Mouse (Mus musculus) T-helper 1 cell (primary cell): ENCODE measurements around the gene Relch.
"Not testable (repeated sequence)": the region's sequence is repeated elsewhere in the genome, so short reads cannot be mapped to it uniquely, and the experiment has no call there.

Experiments
- in situ Hi-C: fragments of 300-600 bp; cut with MboI, MseI; formaldehyde crosslinking; loops from one replicate; pipeline ENCODE4 v1.15.1; 2025; ENCODE audit warnings: high pct_unique_total_duplicates

The Relch gene

DNA sequence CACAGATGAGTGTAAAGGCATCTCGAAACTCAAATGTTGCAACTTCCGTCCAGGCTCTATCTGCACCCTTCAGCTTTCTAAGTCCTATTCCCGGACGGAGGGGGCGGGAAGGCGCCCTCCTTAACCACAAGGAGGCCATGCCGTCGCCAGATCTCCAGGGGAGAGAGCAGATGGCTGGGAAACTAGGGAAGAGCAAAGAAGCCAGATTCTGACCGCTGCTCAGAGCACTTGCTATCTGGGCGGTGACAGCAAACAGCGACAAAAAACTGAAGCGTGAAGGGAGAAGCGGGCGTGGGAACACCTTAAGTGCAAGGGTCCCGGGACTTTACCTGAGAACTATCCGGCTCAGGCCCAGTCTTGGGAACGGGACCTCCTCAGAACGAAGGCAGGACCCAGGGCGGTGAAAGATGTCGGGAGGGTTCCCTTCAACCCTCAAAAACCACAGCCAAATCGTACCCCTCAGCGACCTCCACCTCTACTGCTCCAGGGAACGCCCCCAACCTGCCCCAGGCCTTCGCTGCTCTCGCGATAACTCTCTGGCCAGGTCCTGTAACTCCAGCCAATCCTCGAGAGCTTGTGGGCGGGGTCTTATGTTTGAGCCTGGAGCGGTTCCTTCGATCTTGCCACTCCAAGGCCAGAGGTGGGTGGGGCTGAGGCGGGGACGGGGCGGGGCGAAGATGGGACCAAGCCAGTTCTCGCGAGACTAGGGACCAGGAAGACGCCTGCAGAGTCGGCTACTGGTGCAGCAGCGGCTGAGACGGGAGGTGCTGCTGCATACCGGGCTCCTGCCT lies at the start of gene Relch, which contains the start of gene Pign:
Gene Relch (plus strand): TSS at position 691 of the 791 bp plus-strand sequence.
Gene Pign (minus strand): TSS at position 507 of the 791 bp plus-strand sequence.
- in situ Hi-C loops = loop anchor here (5.0 kb wide), 1 partner anchor 44 kb away; no protein-coding TSS in a partner anchor

DNA sequence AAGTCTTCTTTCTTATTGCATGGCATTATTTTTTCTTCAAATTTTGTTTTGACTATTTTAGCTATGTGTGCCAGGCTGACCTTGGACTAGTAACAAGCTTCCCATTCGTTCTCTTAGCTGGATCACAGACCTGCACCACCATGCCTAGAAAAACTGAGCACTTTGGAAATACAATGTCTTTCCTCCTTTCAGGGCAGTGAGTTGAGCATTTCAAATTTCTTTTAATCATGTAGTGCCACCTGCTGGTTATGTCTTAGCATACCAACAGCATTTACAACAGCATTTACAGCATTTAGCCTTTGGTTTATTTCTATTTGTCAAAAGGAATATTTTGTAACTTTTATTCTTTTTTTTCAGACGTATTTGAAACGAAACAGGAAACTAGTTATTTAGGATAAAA lies 33.2 kb upstream of the Relch start:
- in situ Hi-C loops = loop anchor here (5.0 to 10.0 kb wide), 2 partner anchors 266 to 638 kb away; no protein-coding TSS in a partner anchor

DNA sequence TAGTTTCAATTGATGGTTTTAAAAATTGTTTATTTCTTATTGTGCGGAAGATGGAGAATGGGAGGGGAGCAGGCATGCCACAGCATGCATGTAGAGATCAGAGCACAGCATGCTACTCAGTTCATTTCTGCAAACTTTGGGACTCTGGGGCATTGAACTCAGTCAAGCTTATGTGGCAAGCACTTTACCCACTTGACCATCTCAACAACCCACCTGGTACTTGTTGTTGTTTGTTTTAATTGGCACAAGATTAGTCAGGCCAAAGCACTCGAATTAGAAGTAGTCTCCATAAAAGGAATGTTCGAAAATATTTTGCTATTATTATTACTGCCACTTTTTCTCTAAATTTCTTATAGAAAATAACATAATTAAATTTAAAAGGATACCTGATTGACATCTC lies 19.6 kb upstream of the Relch start:
- in situ Hi-C loops = no loop called here

DNA sequence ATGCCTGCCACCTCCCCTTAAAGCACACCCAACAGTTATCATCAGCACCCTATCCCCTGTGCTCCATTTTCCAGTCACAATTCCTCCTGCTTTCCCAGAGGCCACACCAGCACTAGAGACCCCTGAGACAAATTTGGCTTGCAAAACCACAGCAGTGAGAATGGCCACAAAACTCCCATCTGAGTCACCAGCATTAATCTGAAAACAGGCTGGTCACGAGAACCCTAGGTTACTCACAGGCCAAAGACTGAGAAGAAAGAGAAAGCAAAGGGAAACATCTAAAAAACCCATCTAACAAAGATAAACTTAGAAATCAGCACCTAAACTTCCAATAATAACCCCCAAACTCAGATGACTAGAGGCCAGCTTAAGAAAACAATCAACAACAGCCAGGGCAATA lies 13.0 kb upstream of the Relch start:
- in situ Hi-C loops = no loop called here

DNA sequence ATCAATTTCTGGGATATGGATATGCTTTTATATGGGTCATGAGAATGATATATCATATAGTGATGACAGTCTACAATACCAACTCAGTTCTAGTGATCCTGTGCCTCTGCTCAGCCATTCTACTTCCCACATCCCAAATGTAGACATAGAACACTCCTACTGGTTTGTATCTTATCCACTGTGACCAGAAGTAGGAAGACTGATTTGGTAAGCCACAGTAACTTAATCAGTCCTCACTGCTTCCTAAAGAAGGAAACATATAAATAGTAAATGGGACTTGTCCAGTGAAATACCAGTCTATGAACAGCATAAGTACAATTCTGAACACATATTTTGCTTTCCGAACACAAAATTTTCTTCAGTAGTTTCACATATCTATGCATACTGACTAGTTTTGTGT lies 9.7 kb upstream of the Relch start:
- in situ Hi-C loops = no loop called here

DNA sequence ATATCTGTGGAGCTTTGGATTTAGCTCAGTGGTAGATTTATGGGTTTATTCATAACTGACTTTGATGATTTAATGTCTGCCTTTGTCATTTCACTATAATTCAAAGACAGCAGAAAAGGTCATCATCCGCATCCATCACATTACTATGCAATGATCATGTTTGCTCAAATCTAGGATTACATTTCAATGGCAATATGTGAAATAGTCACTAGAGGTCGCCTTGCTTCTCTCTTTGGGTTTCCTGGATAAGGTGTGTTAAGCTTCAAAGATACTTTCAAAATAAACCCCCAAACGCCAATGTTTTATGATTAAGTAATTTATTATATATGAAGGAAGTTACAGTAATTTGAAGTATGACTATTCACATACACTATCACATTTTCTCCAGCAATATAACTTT lies 3.6 kb upstream of the Relch start:
- in situ Hi-C loops = loop anchor here (5.0 kb wide), 1 partner anchor 47 kb away; no protein-coding TSS in a partner anchor

DNA sequence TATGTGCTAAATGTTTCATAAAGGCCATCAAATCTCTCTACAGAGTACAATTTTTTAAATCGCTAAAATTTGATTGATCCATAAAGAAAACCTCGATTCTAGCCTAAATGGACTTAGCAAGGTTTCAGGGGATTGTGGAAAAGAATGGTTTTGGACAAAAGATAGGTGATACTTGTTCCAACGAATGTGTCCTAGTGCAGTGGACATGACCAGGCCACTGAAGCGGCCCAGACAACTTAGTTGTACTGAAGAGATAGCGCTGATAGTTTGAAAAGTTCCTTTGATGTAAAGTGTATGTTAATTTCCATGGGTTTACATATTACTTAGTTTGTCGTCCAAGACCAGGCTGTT lies 866 bp upstream of the Relch start:
- in situ Hi-C loops = loop anchor here (5.0 kb wide), 1 partner anchor 45 kb away; no protein-coding TSS in a partner anchor

DNA sequence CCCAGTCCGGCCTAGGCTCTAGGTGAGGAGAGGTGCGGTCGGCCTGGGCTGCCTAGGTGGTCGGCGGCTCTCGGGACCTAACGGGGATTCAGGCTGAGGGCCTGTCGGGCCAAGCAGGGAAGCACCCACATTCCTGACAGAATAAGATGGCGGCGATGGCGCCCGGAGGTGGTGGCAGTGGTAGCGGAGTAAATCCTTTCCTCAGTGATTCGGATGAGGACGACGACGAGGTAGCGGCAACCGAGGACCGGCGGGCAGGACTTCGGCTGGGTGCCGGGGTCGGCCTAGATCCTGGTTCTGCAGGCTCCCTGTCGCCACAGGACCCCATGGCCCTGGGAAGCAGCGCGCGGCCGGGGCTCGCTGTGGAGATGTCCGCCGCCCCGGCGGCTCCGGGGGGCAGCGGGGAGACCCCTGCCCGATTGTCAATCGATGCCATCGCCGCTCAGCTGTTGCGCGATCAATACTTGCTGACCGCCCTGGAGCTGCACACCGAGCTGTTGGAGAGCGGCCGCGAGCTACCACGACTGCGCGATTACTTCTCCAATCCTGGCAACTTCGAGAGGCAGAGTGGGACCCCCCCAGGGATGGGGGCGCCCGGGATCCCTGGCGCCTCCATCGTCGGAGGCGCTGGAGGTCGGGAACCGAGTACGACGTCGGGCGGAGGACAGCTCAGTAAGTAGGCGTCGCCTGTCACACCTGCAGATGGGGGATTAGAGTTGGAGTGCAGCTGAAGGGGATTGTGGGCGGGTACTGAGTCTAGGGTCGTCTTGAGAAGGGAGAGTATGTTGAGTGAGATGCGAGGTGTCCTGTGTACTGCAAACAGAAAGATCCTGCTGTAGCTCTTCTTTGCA lies 526 bp downstream of the Relch start:
- in situ Hi-C loops = loop anchor here (5.0 kb wide), 1 partner anchor 43 kb away; no protein-coding TSS in a partner anchor

DNA sequence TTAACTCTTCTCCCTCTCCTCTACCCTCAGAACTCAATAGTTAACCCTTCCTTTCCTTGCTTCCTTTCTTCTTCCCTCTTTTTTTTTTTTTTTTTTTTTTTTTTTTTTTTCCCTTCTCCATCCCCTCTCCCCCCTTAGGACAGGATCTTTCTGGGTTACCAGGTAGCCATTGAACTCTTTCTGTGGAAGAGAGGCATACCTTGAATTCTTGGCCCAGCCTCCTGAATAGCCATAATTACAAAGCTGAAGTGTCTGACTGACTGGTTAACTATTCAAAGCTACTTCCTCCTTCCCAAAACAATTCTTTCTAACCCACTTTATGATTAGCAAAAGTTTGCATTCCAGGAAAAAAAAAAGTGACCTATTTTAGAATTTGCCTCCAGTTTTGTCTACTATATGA lies 6.0 kb downstream of the Relch start:
- in situ Hi-C loops = no loop called here

DNA sequence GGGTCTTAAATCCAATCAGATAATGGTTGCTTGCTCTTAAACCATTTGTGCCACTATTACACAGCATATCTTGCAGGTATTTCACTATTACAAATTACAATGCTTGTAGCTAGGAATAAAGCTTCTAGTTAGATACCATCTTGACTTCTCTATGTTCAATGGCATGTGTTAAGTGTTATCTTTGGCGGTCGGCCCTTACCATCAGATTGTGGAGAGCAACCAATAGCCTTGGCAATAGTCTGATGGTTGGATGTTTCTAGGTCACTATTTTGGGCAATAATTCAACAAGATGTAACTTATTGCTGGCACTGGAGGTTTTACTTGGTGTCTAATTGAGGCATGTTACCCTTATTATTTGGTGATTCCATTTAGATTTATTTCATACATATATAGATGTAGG lies 11.1 kb downstream of the Relch start:
- in situ Hi-C loops = no loop called here

DNA sequence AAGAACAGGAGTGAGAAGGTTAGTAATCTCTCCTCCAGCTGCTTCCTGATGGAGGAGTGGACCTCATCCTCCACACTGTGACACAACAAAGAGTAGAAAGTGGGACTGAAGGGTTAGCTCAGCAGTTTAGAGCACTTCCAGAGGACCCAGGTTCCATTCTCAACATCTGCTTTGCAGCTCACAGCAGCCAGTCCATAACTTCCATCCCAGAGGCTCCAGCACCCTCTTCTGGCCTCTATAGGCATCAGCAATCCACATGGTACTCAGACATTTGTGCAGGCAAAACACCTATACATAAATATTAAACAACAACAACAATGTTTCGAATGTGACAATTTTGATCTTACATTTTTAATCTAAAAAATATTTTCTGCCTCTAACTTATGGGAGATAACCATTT lies 16.9 kb downstream of the Relch start:
- in situ Hi-C loops = no loop called here

DNA sequence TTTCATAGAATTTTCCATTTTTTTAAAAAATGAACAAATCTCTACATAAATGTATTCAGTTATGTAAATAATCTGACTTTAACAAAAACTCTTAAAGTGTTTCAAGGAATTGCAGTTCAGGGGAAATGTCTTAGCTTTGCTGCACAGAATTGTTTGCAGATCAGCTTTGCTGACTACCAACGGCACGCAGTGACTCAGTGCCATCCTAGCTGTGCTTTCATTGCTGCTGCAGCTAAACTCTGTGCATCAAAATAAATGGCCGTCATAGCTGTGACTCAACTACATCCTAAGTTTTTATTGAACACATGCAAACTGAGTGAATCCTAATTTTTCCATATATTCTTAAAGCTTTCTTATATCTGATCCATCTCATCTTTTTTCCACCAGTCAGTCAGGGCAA lies 21.8 kb downstream of the Relch start:
- in situ Hi-C loops = no loop called here

DNA sequence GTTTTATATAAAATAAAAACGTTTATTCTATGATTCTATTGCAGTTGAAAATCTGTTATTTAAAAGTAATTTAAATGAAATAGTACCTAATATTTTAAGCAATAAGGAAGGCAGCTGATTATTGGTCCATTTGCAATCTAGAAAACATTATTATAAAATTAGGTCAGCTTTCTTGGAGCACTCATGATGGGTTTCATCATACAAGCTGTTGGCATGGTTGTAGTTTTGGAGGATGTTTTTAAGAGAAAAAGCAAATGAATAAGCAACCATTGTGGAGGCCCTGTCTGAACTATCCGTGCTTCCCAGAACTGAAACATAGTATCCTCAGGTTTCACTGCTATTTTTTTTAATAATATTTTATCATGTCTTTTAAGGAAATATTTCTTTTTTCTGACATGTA lies 31.9 kb downstream of the Relch start:
- in situ Hi-C loops = no loop called here

DNA sequence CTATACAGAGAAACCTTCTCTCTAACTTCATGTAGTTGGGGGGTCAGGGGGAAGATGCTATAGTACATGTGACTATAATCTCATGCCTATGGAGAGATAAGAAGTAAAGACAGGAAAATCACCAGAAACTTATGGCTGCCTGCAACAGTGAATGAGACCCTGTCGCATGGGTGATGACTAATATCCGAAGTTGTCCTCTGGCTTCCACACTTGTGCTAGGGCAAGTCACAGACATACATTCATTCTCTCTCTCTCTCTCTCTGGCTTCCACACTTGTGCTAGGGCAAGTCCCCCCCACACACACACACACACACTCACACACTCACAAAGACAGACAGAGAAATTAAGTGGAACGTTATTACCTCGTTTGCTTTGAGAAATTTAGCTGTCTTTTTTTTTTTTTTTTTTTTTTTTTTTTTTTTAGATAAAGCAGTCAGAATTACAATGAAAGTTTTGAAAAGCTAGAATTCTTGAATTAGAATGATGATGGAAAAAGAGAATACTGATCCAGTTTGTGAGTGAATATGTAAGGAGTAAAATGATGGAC lies 37.4 kb downstream of the Relch start:
- in situ Hi-C loops = no loop called here

DNA sequence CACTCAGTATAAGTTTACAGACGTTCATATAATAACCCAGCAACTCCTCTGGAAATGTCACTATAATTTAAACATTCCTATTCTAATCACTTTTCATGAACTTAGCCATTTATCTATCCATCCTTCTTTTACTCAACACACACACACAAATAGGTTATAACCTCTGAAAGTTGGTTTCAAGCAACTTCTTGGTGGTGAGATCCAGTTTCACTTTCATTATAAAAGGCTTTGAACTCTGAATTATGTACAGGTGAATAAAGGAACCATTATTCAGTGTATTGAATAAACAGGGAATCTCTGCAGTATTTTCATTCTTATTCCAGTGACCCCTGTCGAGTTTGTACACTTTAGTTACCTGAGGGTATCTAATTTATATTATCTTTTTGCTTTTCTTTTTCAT lies 45.8 kb downstream of the Relch start:
- in situ Hi-C loops = loop anchor here (5.0 kb wide), 1 partner anchor 47 kb away; the partner anchor contains the start of genes Pign and Relch

DNA sequence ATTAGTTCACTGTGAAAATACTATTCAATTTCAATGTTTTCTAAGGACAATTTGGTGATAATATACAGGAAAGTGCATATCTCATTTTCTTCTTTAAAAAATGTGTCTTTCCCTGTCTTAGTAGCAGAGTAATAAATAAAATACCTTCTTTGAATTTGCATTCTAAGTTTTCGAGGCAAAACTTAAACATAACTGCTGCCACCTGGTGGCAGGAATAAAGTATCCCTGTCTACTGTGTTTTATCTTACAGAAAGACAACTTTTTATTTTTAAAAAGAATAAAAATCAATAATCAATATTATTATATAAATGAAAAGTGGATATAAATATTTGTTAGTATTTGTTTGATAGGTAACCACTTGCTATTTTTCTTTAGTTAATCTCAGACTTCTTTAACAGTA lies 47.6 kb downstream of the Relch start:
- in situ Hi-C loops = no loop called here

DNA sequence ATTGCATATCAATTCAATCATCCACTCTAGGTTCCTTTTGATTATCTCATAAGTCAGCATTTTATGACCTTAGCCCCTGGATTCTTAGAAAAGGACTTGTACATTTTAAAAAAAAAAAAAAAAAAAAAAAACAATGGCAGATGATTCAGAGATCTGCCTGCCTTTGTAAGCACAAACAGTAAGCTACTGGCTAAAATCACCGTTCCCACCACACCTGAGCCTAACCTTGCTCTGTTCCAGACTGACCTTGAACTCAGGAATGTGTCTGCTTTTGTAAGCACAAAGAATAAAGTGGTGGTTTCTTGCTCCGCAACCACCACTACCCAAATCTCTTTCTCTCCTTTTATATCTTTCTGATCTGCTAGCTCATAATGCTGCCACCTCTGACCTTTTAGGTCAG lies 49.2 kb downstream of the Relch start:
- in situ Hi-C loops = no loop called here

DNA sequence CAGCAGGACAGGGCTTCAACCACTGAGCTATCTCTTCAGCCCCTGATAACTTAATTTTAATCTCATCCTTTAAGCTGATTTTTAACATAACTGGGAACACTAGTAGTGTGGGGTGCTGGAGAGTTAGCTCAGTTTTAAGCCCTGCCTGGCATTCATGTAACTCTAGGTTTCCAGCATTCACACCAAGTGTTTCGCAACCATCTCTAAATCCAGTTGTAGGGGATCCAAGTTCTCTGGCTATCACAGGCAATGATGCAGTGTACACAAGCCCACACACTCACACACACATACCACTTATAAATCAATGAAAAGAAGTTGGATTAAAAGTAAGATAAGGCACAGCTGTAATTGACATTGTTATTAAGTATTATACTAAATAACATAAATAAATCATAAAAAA lies 54.7 kb downstream of the Relch start:
- in situ Hi-C loops = no loop called here

DNA sequence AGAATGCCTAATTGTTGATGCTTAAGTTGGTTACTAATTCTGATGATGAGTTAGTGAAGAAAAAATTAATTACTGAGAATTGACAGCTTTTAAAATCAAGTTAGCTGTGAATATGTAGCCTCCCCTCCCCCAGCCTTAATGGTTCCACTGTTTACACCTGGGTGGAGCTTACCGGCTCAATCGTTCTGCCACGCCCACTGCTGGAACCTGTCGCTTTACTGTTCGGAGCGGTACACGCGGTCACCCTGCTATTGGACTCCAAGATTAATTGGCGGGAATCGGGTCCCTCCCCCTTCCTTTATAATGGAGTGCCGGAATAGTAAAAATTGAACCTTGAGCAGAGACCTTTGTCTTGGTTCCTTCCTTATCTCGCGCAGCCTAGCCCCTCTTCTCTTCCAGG lies 65.6 kb downstream of the Relch start:
- in situ Hi-C loops = not testable (repeated sequence)

DNA sequence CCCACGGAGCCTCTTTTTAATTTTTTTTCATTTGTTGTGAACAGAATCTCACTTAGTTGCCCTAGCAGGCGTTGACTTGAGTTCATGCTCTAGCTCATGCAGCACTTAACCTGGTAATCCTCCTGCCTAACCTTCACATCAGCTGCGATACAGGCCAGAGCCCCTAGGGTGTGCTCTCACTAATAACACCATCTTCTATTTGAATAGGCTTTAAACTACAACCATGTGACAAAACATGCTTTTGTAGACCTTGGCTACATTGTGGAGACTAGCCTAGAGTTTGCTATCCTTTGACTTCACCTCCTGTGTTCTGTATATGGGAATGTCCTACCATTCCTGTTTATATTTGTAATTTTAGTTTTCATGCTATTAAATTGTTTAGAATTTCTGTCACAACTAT lies 71.7 kb downstream of the Relch start:
- in situ Hi-C loops = no loop called here

DNA sequence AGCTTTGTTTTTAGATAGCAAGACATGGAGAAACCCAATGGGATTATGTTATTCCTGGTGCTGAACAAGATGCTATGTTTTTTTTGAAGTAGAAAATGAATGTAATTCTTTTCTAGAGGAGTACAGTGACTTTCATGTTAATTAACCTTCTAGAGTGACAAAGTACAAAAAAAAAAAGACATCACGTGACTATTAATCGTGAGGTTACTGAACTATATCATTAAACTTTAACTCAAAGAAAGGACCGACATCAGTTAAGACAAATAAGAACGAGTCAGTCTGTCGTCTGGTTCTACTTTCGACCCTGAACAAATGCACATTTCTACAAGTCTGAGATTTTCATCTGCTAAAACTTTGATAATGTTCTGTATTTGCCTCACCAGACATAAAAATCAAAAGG lies 74.7 kb downstream of the Relch start:
- in situ Hi-C loops = no loop called here

DNA sequence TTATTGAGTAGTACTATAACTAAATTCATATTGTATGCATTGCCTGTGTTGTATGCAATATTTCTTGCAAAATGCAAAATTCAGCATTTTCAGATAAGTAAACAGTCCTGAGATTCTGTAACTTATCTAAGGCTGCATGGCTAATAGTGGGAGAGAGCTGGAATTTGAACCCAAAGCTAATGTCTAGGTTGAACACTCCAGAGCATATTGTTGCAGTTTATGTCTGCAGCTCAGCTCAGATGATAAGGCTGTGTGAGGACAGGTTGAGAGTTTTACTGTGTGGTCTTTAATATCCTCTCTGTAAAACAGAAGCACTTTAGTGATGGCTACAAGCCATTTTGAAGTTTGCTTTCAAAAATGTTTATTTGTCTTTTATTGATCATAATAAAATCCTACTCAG lies 75.8 kb downstream of the Relch start:
- in situ Hi-C loops = no loop called here
